Mouse (Mus musculus) neural tube, embryonic 13.5 days (tissue): Measurements from ENCODE around the gene Lgr6. TPM values are rescaled to one million over a fixed set of nuclear protein-coding genes. Genes with fewer than 3 reads are reported as not detected.

Experiments used
- ATAC-seq: fragments of 200-750 bp; cut with Nextera tagmentation; 2 replicates; pipeline ENCODE4 v1.8.0; 2017; ENCODE audit warnings: low read depth, mild to moderate bottlenecking, moderate TSS enrichment, moderate library complexity
- H3K27ac ChIP-seq: fragments of 300-500 bp; sonication (generic); replicated peaks from 2 replicates; pipeline ENCODE4 v1.5.1; 2015; ENCODE audit warnings: moderate library complexity, mild to moderate bottlenecking, inconsistent platforms
- H3K27me3 ChIP-seq: fragments of 300-500 bp; sonication (generic); 2 replicates; pipeline ENCODE4 v1.6.1; 2015; ENCODE audit warnings: mild to moderate bottlenecking, inconsistent platforms
- H3K36me3 ChIP-seq: fragments of 300-500 bp; sonication (generic); 2 replicates; pipeline ENCODE4 v1.6.1; 2015; ENCODE audit warnings: mild to moderate bottlenecking, inconsistent platforms
- H3K4me1 ChIP-seq: fragments of 300-500 bp; sonication (generic); replicated peaks from 2 replicates; pipeline ENCODE4 v1.6.1; 2015; ENCODE audit warnings: inconsistent platforms
- H3K4me2 ChIP-seq: fragments of 300-500 bp; sonication (generic); 2 replicates; pipeline ENCODE4 v1.6.1; 2015; ENCODE audit warnings: inconsistent platforms, mild to moderate bottlenecking, moderate library complexity
- H3K4me3 ChIP-seq: fragments of 300-500 bp; sonication (generic); 2 replicates; pipeline ENCODE4 v1.5.1; 2015; ENCODE audit warnings: mild to moderate bottlenecking, inconsistent platforms
- H3K9ac ChIP-seq: fragments of 300-500 bp; sonication (generic); 2 replicates; pipeline ENCODE4 v1.6.1; 2015; ENCODE audit warnings: moderate library complexity, mild to moderate bottlenecking, inconsistent platforms
- H3K9me3 ChIP-seq: fragments of 300-500 bp; sonication (generic); 2 replicates; pipeline ENCODE4 v1.6.1; 2016; ENCODE audit warnings: inconsistent platforms
- WGBS: fragments of 180-500 bp; shearing (Covaris S2); methylation state at CpG from one replicate; pipeline ENCODE4 v1.1.7; 2015; 5-methylcytosine and 5-hydroxymethylcytosine counted together
- polyA plus RNA-seq: library from polyadenylated mRNA; unstranded; fragments of >200 nt; fragmentation: Nextera tagmentation; extraction: Ambion mirVana; gene quantifications from 2 replicates; pipeline ENCODE4 v1.2.1, GENCODE M21; 2015

Gene Lgr6
- polyA plus RNA-seq, 1 experiment from 2014 or later, result 1.4 TPM

DNA sequence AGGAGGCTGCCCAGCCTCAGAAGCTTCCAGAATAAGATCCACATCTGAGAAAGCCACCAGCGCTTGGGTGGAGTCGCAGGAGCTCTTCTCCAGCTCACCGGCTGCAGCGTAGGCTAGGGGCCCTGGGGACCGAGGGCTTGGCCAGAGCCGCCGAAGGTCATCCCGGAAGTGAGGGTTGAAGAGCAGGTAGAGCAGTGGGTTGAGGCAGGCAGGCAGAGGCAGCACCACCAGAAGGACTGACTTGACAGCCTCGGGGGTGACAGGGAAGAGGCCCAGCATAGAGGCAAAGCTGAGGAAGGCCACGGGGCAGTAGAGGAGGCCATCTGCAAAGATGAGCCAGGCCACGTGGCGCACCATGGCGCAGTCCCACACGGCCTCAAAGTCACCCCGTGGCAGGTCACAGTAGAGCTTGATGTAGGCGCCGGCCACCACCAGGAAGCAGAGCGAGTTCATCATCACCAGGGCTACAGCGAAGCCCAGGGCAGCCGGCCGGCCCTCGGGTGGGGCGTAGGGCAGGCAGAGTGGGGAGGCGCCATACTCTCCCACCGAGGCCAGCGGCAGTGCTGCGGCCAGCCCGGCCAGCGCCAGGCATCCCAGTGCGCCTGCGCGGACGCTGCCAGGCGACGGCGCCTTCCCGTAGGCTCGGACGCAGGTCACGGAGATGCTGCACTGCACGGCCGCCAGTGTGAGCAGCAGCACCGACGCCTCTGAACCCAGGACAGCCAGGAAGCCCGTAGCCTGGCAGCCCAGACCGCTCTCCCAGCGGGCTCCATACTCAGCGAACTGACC, 117.7 kb downstream of the Lgr6 start:
- 30% methylated on average over 48 of the region's 48 CpGs for whole genome bisulfite sequencing
- peaks cover 21% of the 10 kb centered on the region for H3K27me3 ChIP-seq
- peak overlapping the region; percentile 77 for H3K4me2 ChIP-seq
- peak overlapping the region; percentile 75 for H3K9ac ChIP-seq
- H3K4me1 ChIP-seq, result peaks cover 8% of the 10 kb centered on the region
- H3K4me3 ChIP-seq, result peak overlapping the region; percentile 42
- no peak overlapping the region for H3K27ac ChIP-seq
- H3K9me3 ChIP-seq, result no peaks in the 10 kb centered on the region
- ATAC-seq, result peak; percentile 75
- H3K36me3 ChIP-seq, result no peaks in the 10 kb centered on the region

DNA sequence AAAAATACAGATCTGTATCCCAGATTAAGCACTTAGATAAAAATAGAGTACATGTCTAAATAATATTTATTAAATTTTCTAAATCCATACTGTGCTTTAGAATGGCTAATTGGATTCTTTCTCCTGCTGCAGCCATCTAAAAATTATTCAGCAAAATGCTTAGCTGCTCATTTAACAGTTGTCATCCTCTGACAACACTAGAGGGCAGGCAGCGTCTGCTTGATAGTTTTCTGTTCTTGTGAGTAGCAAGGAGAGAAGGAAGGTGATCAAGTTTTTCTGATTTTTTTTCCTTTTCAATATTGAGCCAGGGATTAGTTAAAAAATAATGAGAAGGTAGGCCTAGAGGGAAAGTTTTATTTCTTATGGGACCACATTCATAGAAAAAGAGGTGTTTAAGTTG, 132.2 kb downstream of the Lgr6 start:
- WGBS, result 85% methylated on average over 1 of the region's 1 CpGs

DNA sequence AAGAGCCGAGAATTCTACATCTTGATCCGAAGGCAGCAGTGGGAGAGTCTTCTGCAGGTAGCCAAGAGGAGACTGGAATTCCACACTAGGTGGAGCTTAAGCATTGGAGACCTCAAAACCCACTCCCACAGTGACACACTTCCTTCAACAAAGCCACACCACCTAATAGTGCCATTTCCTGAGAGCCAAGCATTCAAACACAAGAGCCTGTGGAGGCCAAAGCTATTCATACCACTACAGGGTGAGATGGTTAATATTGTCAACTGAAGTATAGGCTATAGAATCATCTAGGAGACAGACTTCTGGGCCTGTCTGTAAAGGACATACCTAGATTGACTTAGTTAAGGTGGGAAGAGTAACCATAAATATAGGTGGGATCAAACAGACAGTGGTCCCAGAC, 139.6 kb downstream of the Lgr6 start:
- H3K9ac ChIP-seq, result no peak overlapping the region
- no peak overlapping the region for H3K27ac ChIP-seq
- no peak for ATAC-seq
- no peaks in the 10 kb centered on the region for H3K36me3 ChIP-seq
- 94% methylated on average over 2 of the region's 2 CpGs for WGBS
- H3K4me2 ChIP-seq, result no peak overlapping the region
- no peak overlapping the region for H3K4me3 ChIP-seq
- 0 out of 2 replicates have a peak, but pooled peaks cover 5% of the 10 kb centered on the region for H3K27me3 ChIP-seq
- H3K9me3 ChIP-seq, result no peaks in the 10 kb centered on the region
- H3K4me1 ChIP-seq, result peaks cover 14% of the 10 kb centered on the region

More for the DNA sequence above, 132.2 kb downstream of the Lgr6 start:
- Histone ChIP-seq H3K27ac (no peak overlapping the region), H3K4me2 (no peak overlapping the region), H3K9ac (no peak overlapping the region), H3K4me1 (no peaks in the 10 kb centered on the region), H3K4me3 (no peak overlapping the region), H3K27me3 (no peaks in the 10 kb centered on the region), H3K36me3 (no peaks in the 10 kb centered on the region), H3K9me3 (no peaks in the 10 kb centered on the region)
- no peak for ATAC-seq

DNA sequence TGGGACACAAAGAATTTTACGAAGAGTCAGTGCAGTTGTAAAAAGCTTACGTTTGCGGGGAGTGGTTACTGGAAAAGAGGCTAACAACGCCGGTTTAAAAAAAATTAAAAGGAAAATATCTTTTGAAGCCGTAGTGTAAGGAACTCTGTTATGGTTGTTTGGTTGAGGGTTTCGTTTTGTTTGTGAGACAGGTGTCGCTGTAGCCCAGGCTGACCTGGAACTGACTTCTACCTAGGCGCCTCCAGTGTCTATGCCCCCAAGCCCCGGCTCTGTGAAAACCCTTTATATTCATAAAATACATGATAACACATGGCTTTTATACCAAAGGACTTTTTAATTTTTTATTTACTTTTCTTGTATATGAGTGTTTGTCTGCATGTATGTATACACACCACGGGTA, 142.3 kb downstream of the Lgr6 start:
- Histone ChIP-seq H3K36me3 (no peaks in the 10 kb centered on the region), H3K4me3 (peak overlapping the region; percentile 71), H3K27me3 (0 out of 2 replicates have a peak, but pooled peaks cover 5% of the 10 kb centered on the region), H3K4me1 (peaks cover 14% of the 10 kb centered on the region), H3K9ac (peak overlapping the region; percentile 65), H3K27ac (no peak overlapping the region), H3K4me2 (peak overlapping the region; percentile 69), H3K9me3 (no peaks in the 10 kb centered on the region)
- peak; percentile 65; the same call in 1 of the 2 replicates for ATAC-seq
- WGBS, result 5% methylated on average over 11 of the region's 11 CpGs

DNA sequence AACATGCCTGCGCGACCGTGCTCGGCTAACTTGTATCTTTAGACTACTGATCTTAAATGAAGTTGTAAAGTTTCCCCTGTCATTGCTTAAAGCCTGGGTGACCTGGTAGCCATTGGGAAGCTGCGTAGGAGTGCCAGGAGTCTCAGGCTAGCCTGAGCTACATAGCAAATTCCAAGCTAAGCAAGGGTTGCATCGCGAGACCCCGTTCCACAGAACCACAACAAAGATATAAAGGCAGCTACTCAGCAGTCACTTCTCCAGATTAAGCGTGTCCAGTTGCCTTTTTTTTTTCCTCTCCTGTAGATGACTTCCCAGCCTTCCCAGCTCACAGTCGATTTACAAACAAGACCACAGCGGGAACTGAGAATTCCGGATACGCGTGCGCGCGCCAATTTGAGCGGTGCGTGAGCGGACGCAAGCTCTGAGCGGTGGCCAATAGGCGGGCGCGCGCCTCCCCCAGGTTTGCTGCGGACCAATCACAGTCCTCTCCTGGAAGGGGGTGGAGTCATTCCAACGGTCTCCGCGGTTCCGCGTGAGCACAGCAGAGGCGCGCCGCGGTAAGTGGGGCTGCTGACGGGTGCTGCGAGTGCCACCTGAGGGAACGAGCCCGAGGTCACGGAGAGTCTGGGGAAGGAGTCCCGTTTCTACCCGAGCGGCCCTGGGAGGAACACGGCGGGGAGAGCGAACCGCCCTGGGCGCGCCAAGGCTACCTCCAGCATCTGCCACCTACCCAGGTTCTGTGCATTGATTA, 142.8 kb downstream of the Lgr6 start, which contains the start of gene Ube2t:
Ube2t (plus strand) TSS at position 513 of the 751 bp plus-strand sequence.
- H3K4me3 ChIP-seq, result peak within 1 kb of the TSS; percentile 71
- H3K4me1 ChIP-seq, result peaks cover 14% of the 10 kb centered on the region
- WGBS, result 2% methylated on average over 50 of the region's 50 CpGs
- H3K9ac ChIP-seq, result peak within 1 kb of the TSS; percentile 65
- no peaks in the 10 kb centered on the region for H3K9me3 ChIP-seq
- ATAC-seq, result peak; percentile 100
- H3K36me3 ChIP-seq, result no peaks in the 10 kb centered on the region
- no peak within 1 kb of the TSS for H3K27ac ChIP-seq
- peak within 1 kb of the TSS; percentile 69 for H3K4me2 ChIP-seq
- H3K27me3 ChIP-seq, result 0 out of 2 replicates have a peak, but pooled peaks cover 5% of the 10 kb centered on the region

DNA sequence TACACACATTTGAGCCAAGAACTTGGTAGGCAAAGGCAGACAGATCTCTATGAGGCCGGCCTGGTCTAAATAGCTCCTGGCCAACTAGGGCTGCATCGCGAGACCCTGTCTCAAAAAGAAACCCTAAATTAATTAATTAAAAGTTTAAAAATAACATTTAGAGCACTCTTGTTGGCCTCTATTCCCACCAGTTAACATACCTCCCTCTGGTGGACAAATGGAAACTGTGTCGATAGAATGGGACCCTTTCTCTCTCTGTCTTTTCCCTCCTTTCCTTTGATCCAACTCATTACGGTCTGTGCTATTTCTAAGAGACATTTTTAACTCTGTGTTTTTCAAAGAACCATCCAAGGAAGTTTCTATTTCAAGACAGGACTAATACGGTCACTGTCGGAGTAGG, 144.4 kb downstream of the Lgr6 start:
- H3K36me3 ChIP-seq, result no peaks in the 10 kb centered on the region
- H3K27ac ChIP-seq, result no peak overlapping the region
- 0 out of 2 replicates have a peak, but pooled peaks cover 5% of the 10 kb centered on the region for H3K27me3 ChIP-seq
- H3K9ac ChIP-seq, result no peak overlapping the region
- peaks cover 14% of the 10 kb centered on the region for H3K4me1 ChIP-seq
- H3K9me3 ChIP-seq, result no peaks in the 10 kb centered on the region
- 62% methylated on average over 7 of the region's 7 CpGs for WGBS
- H3K4me2 ChIP-seq, result no peak overlapping the region
- ATAC-seq, result no peak
- H3K4me3 ChIP-seq, result no peak overlapping the region

DNA sequence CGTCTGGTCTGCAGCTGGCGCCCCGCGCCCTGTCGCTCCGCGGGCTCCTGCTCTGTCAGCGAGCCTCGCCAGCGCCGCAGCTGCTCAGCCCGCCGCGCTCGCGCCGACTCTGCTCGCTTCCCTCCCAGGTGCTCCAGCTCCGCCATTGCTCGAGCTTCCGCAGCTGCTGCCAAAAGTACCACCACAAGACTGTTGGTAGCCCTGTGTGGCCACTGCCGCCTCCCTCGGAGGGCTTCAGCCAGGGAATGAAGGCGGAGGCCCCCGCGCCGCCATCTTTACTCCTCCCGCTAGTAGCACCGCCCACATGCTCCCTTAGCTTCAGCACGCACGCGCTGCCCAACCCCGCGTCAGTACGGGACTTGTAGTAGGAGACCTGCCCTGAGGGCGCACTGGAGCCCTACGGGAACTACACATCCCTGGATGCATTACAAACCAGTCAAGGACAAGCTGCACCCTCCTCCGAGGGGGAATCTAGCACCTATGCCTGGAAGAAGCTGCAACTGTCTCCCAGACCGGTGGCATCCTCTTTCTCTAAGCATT, 149.4 kb downstream of the Lgr6 start, which contains the start of gene Ppp1r12b:
Ppp1r12b (minus strand) TSS at position 306 of the 540 bp plus-strand sequence.
- peaks cover 14% of the 10 kb centered on the region for H3K4me1 ChIP-seq
- no peaks in the 10 kb centered on the region for H3K36me3 ChIP-seq
- peak within 1 kb of the TSS; percentile 86 for H3K4me2 ChIP-seq
- H3K27me3 ChIP-seq, result no peaks in the 10 kb centered on the region
- peak within 1 kb of the TSS; percentile 86 for H3K9ac ChIP-seq
- no peaks in the 10 kb centered on the region for H3K9me3 ChIP-seq
- under 1% methylated on average over 39 of the region's 39 CpGs for WGBS
- peak within 1 kb of the TSS; percentile 95 for H3K27ac ChIP-seq
- ATAC-seq, result peak; percentile 99
- peak within 1 kb of the TSS; percentile 76 for H3K4me3 ChIP-seq

DNA sequence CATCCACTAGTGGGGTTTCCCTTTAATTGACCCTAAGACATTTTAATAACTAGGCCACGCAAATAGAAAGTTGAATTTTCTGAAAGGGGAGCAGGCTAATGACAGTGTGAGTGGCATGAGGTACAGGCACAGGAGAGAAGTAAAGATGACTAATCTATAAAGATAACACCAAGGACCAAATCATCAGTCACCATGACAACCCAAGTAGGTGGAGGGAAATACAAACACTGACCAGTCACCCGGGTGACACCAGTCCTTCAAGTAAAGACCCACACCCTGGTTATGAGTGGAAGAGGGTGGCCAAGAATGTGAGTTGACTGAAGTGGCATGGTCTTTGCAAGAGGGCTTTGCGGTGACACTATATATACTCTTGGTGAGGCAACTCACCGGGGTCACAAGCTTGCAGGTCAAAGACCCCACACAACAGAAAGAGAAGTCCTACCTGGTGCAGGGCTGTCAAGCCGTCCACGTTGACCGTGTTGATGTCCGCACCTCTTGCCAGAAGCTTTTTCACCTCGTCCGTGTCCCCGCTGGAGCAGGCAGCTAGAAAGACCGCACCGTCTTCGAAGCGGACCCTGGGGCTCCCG, 149.9 kb downstream of the Lgr6 start:
- 5% methylated on average over 16 of the region's 16 CpGs for whole genome bisulfite sequencing
- Histone ChIP-seq H3K9me3 (no peaks in the 10 kb centered on the region), H3K4me1 (peaks cover 14% of the 10 kb centered on the region), H3K36me3 (peaks cover 4% of the 10 kb centered on the region; the same call in 1 of the 2 replicates), H3K27ac (peak overlapping the region; percentile 95), H3K4me3 (peak overlapping the region; percentile 76), H3K4me2 (peak overlapping the region; percentile 86), H3K27me3 (no peaks in the 10 kb centered on the region), H3K9ac (peak overlapping the region; percentile 86)
- ATAC-seq, result no peak; the same call in 1 of the 2 replicates

DNA sequence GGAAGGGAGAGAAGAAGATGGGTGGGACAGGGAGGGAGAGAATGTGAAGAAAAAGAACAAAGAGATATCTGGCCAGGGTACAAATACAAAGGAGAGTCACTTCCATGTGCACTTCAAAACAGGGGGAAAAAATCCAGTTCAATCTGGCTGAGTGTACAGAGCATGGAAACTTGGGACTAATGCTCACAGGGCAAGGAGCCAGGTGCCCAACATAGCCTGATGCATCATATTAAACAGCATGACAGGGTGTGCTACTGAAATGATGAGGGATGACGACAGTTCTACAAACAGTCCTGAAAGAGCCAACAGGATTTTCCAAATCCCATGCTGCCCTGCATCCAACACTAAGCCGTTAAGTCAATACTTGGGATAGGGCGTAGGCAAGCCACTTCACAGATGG, 155.1 kb downstream of the Lgr6 start:
- Histone ChIP-seq H3K27me3 (no peaks in the 10 kb centered on the region), H3K4me2 (no peak overlapping the region), H3K4me1 (peaks cover 11% of the 10 kb centered on the region), H3K36me3 (peaks cover 10% of the 10 kb centered on the region), H3K9ac (no peak overlapping the region), H3K27ac (no peak overlapping the region), H3K9me3 (no peaks in the 10 kb centered on the region), H3K4me3 (no peak overlapping the region)
- no peak for ATAC-seq
- 92% methylated on average over 3 of the region's 3 CpGs for whole genome bisulfite sequencing

DNA sequence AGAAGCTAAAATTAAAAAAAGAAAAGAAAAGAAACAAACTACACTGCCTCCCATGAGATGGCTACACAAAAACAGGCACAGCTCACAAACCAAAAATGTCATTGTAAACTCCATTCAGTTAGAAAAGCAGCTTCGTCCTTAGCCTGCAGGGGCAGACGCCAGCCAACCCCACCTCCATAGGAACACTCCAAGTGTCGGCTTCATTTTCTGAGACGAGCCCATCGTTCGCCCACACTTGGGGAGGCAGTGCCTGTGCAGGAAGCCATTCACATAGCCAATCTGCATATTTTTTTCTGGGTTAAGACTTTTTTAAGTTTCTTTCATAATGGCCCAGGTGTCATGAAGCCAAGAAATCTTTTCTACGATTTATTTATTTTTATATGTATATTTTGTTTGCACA, 157.5 kb downstream of the Lgr6 start:
- no peaks in the 10 kb centered on the region for H3K27me3 ChIP-seq
- H3K4me1 ChIP-seq, result no peaks in the 10 kb centered on the region
- H3K9me3 ChIP-seq, result no peaks in the 10 kb centered on the region
- WGBS, result 85% methylated on average over 7 of the region's 7 CpGs
- no peak overlapping the region for H3K4me2 ChIP-seq
- no peak overlapping the region for H3K9ac ChIP-seq
- no peak overlapping the region for H3K27ac ChIP-seq
- H3K36me3 ChIP-seq, result peaks cover 10% of the 10 kb centered on the region
- no peak for ATAC-seq
- no peak overlapping the region for H3K4me3 ChIP-seq

DNA sequence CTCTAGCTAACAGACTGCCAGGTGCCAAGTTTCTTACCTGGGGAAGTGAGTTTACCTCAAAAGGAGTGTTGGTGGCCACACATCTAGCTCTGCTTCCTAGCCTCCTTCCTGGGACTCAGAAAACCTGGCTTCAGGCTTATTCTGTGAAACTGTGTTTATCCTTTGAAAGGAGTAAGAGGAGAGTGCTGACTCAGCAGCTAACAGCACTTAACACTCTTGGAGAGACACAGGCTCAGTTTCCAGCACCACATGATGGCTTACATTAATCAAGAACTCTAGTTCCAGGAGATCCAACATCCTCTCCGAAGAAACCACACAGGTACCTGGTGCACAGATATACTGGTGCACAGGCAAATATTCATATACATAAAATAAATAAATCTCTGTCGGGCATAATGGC, 162.2 kb downstream of the Lgr6 start:
- 90% methylated on average over 2 of the region's 2 CpGs for WGBS
- no peak overlapping the region for H3K4me3 ChIP-seq
- H3K36me3 ChIP-seq, result peaks cover 2% of the 10 kb centered on the region; the same call in 1 of the 2 replicates
- H3K4me1 ChIP-seq, result no peaks in the 10 kb centered on the region
- H3K9me3 ChIP-seq, result no peaks in the 10 kb centered on the region
- no peak overlapping the region for H3K9ac ChIP-seq
- H3K27ac ChIP-seq, result no peak overlapping the region
- H3K4me2 ChIP-seq, result no peak overlapping the region
- ATAC-seq, result no peak
- H3K27me3 ChIP-seq, result no peaks in the 10 kb centered on the region
